Mouse (Mus musculus) telencephalon, adult 2 months (tissue): ENCODE data around the gene Mus81.

Experiments used
- DNase-seq: peaks from one replicate; pipeline ENCODE4 v3.0.0-alpha.2; 2011; ENCODE audit warnings: low read depth, low spot score

Gene Mus81

DNA sequence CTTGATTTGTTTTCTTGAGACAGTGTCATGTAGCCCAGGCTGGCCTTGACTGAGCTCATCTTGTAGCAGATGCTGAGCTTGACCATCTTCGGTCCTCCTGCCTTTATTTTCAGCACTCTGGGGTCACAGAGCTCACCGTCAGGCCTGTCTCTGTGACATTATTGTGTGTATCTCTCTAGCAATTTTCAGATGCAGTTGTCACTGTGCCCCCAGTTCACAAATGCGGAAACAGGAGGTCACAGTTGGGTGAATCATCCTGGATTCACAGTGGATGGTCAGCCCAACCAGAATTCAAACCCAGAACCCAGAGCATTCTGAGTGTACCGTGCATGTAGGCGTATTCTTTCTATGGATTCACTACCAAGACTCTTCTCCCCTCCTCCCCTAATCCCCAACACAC lies 42.5 kb downstream of the Mus81 start:
- no peak for DNase-seq

GRCm38 (mm10) chr19:5444954-5445353 lies 43.2 kb downstream of the Mus81 start:
- no peak for DNase-seq

GRCm38 (mm10) chr19:5444371-5444908 lies 43.8 kb downstream of the Mus81 start:
- DNase-seq, result no peak

GRCm38 (mm10) chr19:5433951-5434350 lies 54.3 kb downstream of the Mus81 start:
- no peak for DNase-seq

DNA sequence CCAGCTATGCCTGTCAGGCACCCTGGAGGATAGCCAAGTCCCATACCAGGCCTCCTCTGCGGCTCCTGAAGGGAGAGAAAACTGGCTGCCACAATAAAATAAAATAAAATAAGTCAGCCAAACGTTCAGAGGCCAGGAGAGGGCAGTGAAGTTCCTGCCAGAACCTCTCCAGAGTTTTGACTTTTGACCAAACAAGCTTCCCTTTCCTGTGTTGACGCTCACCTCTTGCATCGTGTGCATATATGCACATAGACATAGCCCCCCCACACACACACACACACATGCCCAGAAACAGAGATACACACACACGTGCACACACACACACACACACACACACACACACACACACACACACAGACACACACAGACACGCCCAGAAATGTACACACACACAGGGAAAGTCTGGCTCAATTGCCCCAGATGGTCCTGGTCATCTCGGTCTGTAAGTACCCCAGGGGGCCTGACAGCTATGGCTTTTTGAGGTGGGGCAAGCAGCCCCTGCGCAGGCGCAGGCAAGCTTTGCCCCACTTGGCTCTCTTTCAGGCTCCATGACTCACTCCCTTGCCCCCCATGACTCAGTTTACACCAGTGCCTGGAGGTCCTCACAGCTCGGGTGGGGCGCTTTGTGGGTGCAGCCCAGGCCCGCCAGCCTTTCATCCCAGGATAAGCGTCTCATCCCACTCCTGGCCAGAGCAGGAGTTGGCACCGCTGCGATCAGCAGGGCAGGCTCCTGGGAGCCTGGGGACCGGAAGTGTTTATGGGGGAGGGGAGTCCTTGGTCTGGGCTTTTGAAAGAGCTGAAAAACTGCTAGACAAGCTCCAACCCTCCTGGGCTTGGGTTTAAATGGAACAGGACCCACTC lies 55.0 kb downstream of the Mus81 start:
- no peak for DNase-seq
